Mouse (Mus musculus): ENCODE results near the gene Cpne6.
A peak's percentile ranks its signal among the peaks of the same experiment; 100 is the strongest.

Cpne6 gene

GRCm38 (mm10) chr14:55557003-55557402 is 46.8 kb downstream of the Cpne6 start:
- peak; percentile 87 for DNase-seq

GRCm38 (mm10) chr14:55557587-55557986 is 47.3 kb downstream of the Cpne6 start:
- no peak for DNase-seq

- DNase-seq: peak; percentile 32
These were observed 48.6 kb downstream of the Cpne6 start for GRCm38 (mm10) chr14:55558740-55559448.

- DNase-seq: peak; percentile 94
These were observed 49.6 kb downstream of the Cpne6 start, which contains the start of gene Dcaf11 for GRCm38 (mm10) chr14:55559799-55560201. Gene Dcaf11, plus strand, starts transcription at chr14:55560006.

DNA sequence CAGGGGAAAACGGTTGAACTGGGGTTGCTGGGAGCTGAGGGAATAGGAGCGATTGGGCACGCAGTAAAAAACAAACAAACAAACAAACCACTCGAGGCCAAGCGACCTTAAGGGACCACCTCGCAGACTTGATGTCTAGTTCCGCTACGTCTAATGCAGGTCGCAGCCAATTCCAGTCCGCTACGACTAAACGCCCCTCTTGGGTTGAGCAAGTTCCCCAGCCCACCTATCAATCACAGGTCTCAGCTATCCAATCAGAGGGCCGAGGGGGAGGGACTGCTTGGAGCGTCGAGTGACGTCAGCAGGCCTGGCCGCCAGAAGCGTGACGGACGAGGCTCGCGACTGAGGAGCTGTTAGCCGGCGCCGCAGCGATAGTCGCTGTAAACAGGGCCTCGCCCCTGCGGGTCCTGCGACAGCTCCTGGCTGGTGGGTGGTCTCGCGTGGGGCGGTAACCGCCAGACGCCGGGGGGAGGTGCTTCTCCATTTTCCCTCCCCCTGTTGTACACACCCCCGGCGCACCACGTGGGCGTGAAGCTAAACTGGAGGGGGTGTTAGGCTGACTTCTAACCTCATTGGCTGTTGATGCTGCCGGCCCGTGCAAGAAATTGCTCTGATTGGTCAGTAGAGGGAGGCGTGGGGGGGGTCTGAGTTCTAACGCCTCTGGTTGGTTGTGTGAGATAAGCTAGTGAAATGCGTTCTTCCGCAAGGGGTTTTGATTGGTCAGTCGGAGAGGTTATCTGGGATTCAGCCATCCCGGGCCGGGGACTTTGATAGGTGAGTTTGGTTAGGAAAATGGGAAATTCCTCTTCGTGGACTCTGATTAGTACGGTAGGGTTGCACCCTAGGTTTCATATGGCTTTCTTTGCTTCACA is 50.2 kb downstream of the Cpne6 start, which contains the start of gene A730061H03Rik:
TSS of gene A730061H03Rik (minus strand) at position 205 of the 872 bp plus-strand sequence.
- peak; percentile 99 for DNase-seq

- no peak for DNase-seq
These were observed 51.6 kb downstream of the Cpne6 start for GRCm38 (mm10) chr14:55561860-55562259.

GRCm38 (mm10) chr14:55563249-55563648 is 53.0 kb downstream of the Cpne6 start:
- DNase-seq: no peak

- no peak for DNase-seq
These were observed 55.5 kb downstream of the Cpne6 start for GRCm38 (mm10) chr14:55565748-55566147.

Data from liver (tissue).